8 mouse cellular contexts compared by ENCODE assay signal in genomic region chr6:116207729-116208534, GRCm38 (mm10). TPM values are rescaled to one million over a fixed set of nuclear protein-coding genes. Genes with fewer than 3 reads are reported as not detected.
A peak's percentile ranks its signal among the peaks of the same experiment; 100 is the strongest.
DNase-seq lines count a peak whose midpoint lies in the region; ATAC-seq and TF ChIP-seq lines count a peak whose summit lies in the region.

Washc2 (plus strand) TSS chr6:116208038.

- H3K9ac ChIP-seq in kidney, embryonic 14.5 days (ENCODE audit: low read depth, low read length): peak within 1 kb of the TSS; percentile 86
- H3K9ac ChIP-seq in limb, embryonic 15.5 days: peak within 1 kb of the TSS; percentile 89

- TF ChIP-seq POLR2A in bone marrow macrophage, adult 2 months (IDR thresholded peaks at IDR 0.05; ENCODE audit: borderline replicate concordance, low read depth, low read length): 0 out of 2 replicates have a peak, but pooled peaks have one; percentile 1
- TF ChIP-seq POLR2A in embryonic fibroblast, embryonic 13.5 days (IDR thresholded peaks at IDR 0.05; ENCODE audit: low read depth, low read length): peak; percentile 97

- H3K36me3 ChIP-seq in kidney, embryonic 14.5 days (ENCODE audit: control insufficient read depth, insufficient read depth, low read length): peaks cover 26% of the 10 kb centered on the region
- peaks cover 26% of the 10 kb centered on the region for H3K36me3 ChIP-seq in limb, embryonic 15.5 days

- H3K9me3 ChIP-seq in kidney, embryonic 14.5 days (ENCODE audit: control insufficient read depth, low read length): no peaks in the 10 kb centered on the region
- no peaks in the 10 kb centered on the region for H3K9me3 ChIP-seq in limb, embryonic 15.5 days

- DNase-seq in A20 (ENCODE audit: low read depth, low spot score): peak; percentile 96
- peak; percentile 96 to 97 for DNase-seq in heart, adult 9 months (ENCODE audit: low spot score in 2 of 2)
- DNase-seq in monocyte, adult 2 months (ENCODE audit: low read depth in 1 of 2, low spot score in 2 of 2): peak; percentile 82 to 90
- peak; percentile 93 to 95 for DNase-seq in spleen, postnatal 36 days (ENCODE audit: low spot score in 2 of 2)

- peak within 1 kb of the TSS; percentile 77 for H3K4me3 ChIP-seq in bone marrow macrophage, adult 2 months (ENCODE audit: insufficient read depth, low read length)
- peak within 1 kb of the TSS; percentile 80 for H3K4me3 ChIP-seq in embryonic fibroblast, embryonic 13.5 days (ENCODE audit: insufficient read depth, low read length)
- peak within 1 kb of the TSS; percentile 82 for H3K4me3 ChIP-seq in kidney, embryonic 14.5 days (ENCODE audit: low read length)
- peak within 1 kb of the TSS; percentile 85 for H3K4me3 ChIP-seq in limb, embryonic 15.5 days

- H3K4me1 ChIP-seq in bone marrow macrophage, adult 2 months (ENCODE audit: control insufficient read depth, insufficient read depth, low read length): peaks cover 21% of the 10 kb centered on the region
- peaks cover 2% of the 10 kb centered on the region; the same call in 1 of the 2 replicates for H3K4me1 ChIP-seq in embryonic fibroblast, embryonic 13.5 days (ENCODE audit: control insufficient read depth, insufficient read depth, low read length)
- H3K4me1 ChIP-seq in kidney, embryonic 14.5 days (ENCODE audit: control insufficient read depth, insufficient read depth, low read length): no peaks in the 10 kb centered on the region
- H3K4me1 ChIP-seq in limb, embryonic 15.5 days: peaks cover 13% of the 10 kb centered on the region

- peak; percentile 99 for ATAC-seq in kidney, embryonic 14.5 days (ENCODE audit: low FRiP score, low TSS enrichment)
- peak; percentile 92 for ATAC-seq in limb, embryonic 15.5 days (ENCODE audit: insufficient number of reproducible peaks, low FRiP score, low TSS enrichment, low read depth)

- H3K27ac ChIP-seq in bone marrow macrophage, adult 2 months (ENCODE audit: insufficient read depth, low read depth, low read length): peak within 1 kb of the TSS; percentile 92
- peak within 1 kb of the TSS; percentile 39; the same call in 1 of the 2 replicates for H3K27ac ChIP-seq in embryonic fibroblast, embryonic 13.5 days (ENCODE audit: insufficient read depth, low read length)
- H3K27ac ChIP-seq in kidney, embryonic 14.5 days (ENCODE audit: low read depth, low read length): peak within 1 kb of the TSS; percentile 80
- peak within 1 kb of the TSS; percentile 76 for H3K27ac ChIP-seq in limb, embryonic 15.5 days

- H3K4me2 ChIP-seq in kidney, embryonic 14.5 days (replicated peaks; ENCODE audit: low read depth, low read length): peak within 1 kb of the TSS; percentile 86
- peak within 1 kb of the TSS; percentile 79 for H3K4me2 ChIP-seq in limb, embryonic 15.5 days

- no peak for TF ChIP-seq CTCF in bone marrow macrophage, adult 2 months (IDR thresholded peaks at IDR 0.05; ENCODE audit: low read depth, low read length)
- TF ChIP-seq CTCF in embryonic fibroblast, embryonic 13.5 days (IDR thresholded peaks at IDR 0.05; ENCODE audit: borderline replicate concordance, insufficient read depth, low read length): no peak

- H3K27me3 ChIP-seq in kidney, embryonic 14.5 days (ENCODE audit: control insufficient read depth, insufficient read depth, low read length): no peaks in the 10 kb centered on the region
- no peaks in the 10 kb centered on the region for H3K27me3 ChIP-seq in limb, embryonic 15.5 days

- under 1% methylated on average over 50 of the region's 51 CpGs for WGBS in kidney, embryonic 14.5 days
- WGBS in limb, embryonic 15.5 days: under 1% methylated on average over 51 of the region's 51 CpGs

RNA-seq across cellular contexts. Expression of gene Washc2, which starts in this region (rescaled TPM):
- polyA plus RNA-seq in bone marrow macrophage, adult 2 months (2012; ENCODE audit: insufficient read depth, insufficient read length, missing spikeins): 87.7 and 90.9 TPM in 2 replicates
- polyA plus RNA-seq in embryonic fibroblast, embryonic 13.5 days (2011; ENCODE audit: insufficient read length, low read depth, missing spikeins): 50.0 and 60.0 TPM in 2 replicates
- polyA plus RNA-seq in kidney, embryonic 14.5 days (2014; fragmentation: Nextera tagmentation; extraction: Ambion mirVana): 28.4 and 58.6 TPM in 2 replicates
- 46.1 and 46.6 TPM in 2 replicates for polyA plus RNA-seq in limb, embryonic 15.5 days (2015; fragmentation: Nextera tagmentation; extraction: Ambion mirVana)

Comparison
In these comparisons a context has a peak if more than half of its experiments do, and no peak if none do; other contexts are left out.
1. Peak in every context shown above with its lines: DNase-seq, ATAC-seq, H3K4me3 ChIP-seq and H3K27ac ChIP-seq.
2. H3K27ac ChIP-seq: peak in every context shown above with its lines; median percentile 92 in bone marrow macrophage, adult 2 months; 80 in kidney, embryonic 14.5 days; 76 in limb, embryonic 15.5 days; 39 in embryonic fibroblast, embryonic 13.5 days.